Mouse (Mus musculus) thymus, postnatal 0 days (tissue): ENCODE data around the gene 4930469K13Rik. TPM values are rescaled to one million over a fixed set of nuclear protein-coding genes. Genes with fewer than 3 reads are reported as not detected.
"Not testable (repeated sequence)": the region's sequence is repeated elsewhere in the genome, so short reads cannot be mapped to it uniquely, and the experiment has no call there.

Experiments
- DNase-seq: peaks from one replicate; pipeline ENCODE4 v3.0.0-alpha.2; 2015; ENCODE audit warnings: low spot score
- polyA plus RNA-seq: library from polyadenylated mRNA; unstranded; fragments of >200 nt; fragmentation: Nextera tagmentation; extraction: Ambion mirVana; gene quantifications from 2 replicates; pipeline ENCODE4 v1.2.1, GENCODE M21; 2015

The 4930469K13Rik gene
- polyA plus RNA-seq, result 0.35 and 1.0 TPM in 2 replicates

DNA sequence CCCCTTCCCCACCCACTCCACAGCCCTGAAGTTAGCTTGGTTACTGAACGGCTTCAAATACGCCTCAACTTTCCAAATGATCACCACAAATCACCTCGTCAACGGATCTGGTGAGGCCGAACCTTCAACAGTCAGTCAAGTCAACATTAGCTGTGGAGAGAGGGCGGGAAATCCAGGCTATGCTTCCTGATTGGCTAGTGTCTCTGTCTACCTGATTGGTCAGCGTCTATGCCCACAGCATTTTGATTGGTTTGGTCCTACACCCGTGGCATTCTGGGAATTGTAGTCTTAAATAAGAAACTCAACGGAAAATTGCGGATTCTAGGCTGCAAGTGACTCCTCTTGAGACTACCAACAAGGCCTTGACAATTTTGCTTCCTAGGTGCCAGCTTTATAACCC lies at the start of gene 4930469K13Rik:
4930469K13Rik (minus strand) TSS at position 133 of the 400 bp plus-strand sequence.
- DNase-seq, result peak; percentile 36

DNA sequence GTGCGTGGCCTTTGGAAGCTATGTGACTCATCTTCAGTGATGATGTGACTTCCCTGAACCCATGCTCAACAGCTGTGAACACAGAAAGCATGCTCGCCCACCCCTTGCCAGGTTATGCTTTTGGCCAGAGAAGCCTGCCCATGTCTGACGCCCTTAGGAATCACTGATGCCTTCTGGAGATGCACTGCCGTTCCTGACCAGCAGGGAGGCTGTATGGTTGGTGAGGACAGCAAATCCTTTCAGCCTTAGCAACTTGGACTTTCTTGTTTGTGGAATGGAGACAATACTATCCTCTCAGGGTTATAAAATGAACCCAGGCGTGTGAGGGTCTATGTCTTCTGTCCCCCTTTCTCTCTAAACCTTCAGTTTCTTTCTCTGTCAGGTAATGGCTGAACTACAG lies 48.6 kb upstream of the 4930469K13Rik start:
- DNase-seq, result no peak

DNA sequence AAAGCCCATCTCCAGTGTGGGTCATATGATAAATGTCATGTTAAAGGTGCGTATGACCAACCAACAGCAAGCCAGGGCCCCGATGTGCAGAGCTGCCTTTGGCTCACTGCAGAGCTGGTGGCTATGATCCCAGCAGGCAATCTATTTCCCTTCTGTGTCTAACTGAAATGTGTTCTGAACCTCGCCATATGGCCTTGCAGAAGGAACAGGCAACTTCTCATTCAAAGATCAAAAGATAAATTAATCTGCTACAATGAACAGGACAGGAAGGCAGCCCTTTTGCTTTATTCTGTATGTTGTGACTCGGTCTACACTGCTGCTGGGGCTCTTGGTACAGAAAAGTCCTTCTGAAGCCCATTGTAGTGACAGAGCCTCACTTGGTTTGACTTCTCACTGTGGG lies 46.1 kb upstream of the 4930469K13Rik start:
- DNase-seq, result no peak

DNA sequence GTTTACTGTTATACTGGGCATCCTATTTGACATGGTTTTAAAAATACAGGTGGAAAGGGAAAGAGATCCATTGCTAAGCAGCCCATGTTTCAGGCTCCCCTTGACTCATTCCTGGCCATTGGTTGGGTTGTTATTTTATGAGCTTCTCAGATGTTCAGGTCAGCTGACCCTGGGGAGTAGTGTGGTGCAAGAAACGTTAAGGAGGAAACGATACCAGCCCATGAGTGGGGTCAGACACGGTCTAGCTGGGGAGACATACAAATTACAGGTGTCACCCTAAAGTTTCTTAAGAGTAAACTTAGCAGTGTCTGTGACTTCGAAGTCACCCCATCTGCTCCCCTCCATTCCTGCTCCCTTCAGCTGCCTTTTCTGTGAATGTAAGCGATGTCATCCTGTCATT lies 45.6 kb upstream of the 4930469K13Rik start:
- no peak for DNase-seq

DNA sequence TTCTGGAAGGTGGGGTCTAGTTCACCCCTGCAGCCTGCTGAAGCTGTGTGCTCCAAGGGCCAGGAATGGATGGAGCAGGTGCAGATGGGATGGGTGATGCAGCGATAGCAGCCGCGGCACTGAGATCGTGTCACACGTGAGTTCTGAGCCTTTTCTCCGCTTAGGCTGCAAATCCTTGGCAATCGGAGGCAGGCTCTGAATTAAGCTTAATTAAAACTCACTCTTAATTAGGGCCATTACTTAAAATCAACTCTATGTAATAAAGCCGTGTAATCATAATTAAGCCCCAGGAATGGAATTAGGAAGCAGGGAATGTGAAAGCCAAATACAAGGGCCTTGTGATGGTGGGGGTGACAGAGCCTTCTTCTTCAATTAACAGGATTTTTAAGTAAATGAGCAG lies 40.9 kb upstream of the 4930469K13Rik start:
- DNase-seq, result no peak

DNA sequence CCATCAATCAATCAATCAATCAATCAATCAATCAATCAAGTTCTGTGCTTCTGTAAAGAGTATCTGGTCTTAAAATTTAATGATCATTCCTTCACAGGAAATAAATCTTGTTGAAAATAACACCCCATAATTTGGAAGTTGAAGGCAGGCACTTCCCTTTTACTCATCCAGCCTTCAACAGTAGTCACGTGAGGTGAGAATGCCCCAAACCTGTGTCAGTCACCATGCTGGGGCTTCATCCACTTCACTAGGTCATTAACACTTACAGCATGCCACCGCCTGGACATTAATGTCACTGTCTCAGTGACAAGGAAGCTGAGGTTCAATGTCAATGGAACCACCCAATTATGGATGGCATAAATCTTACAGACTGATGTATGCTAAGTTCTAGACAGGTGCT lies 30.1 kb upstream of the 4930469K13Rik start:
- DNase-seq, result no peak

DNA sequence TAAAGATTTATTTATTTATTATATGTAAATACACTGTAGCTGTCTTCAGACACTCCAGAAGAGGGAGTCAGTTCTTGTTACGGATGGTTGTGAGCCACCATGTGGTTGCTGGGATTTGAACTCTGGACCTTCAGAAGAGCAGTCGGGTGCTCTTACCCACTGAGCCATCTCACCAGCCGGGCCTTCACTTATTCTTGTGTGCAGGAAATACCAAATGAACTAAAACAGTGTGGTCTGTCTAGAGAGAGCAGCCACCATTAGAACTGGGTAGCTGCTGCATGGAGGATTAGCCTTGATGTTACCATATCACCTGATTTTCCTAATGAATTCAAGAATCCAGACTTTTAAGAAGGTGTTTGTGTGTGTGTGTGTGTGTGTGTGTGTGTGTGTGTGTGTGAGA lies 27.4 kb upstream of the 4930469K13Rik start:
- DNase-seq, result not testable (repeated sequence)

DNA sequence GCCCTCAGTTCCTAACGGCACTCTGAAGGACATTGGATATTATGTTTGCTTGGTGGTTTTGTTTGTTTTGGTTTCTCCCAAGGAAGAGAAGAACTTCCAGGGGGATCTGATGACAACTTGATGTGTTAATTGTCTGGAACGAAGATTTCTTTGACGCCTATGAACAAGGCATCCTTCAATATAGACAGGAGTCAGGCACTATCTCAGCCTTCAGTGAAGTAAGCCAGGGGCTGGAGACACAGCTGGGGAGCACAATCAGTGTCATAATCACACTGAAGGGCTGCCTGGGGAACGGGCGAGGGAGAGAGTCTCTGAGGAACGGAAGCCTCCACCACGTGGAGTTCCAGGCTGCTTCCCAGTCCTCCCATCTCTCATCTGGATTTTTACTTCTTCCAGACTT lies 26.5 kb upstream of the 4930469K13Rik start:
- no peak for DNase-seq

DNA sequence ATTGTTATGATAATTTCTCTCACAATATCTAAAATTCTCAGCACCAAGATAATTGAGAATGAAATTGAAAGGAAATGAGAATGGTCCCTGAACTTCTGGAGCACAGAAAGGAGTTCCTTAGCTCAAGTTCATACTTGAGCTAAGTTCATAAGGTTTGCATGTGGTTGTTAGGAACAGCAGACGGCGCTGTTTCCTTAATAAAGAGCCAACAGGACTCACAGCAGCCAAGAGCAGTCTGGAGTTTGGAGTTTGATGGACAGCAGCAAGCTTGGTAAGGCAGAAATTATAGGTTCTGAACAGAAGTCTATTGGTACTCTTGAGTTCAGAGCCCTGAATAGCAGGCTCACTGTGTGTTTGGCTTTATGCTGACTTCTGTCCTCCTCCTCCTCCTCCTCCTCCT lies 24.8 kb upstream of the 4930469K13Rik start:
- peak; percentile 57 for DNase-seq

DNA sequence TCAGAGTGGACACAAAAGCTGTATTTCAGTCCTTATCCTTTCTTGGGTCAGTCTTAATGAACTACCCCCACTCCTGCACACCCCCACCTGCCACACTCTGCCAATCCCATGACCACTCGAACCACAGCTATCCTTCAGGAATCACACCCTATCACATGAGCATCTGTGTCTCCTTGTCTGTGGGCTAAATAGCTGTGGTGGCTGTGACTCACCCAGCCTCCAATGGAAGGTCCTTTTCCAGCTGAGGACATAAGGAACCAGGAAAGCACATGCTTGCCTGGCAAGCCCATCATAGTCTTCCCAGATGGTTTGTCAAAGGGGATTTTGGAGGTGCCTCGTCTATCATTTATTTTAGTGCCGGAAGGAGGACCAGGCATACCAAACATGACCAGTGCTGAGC lies 20.0 kb upstream of the 4930469K13Rik start:
- no peak for DNase-seq

DNA sequence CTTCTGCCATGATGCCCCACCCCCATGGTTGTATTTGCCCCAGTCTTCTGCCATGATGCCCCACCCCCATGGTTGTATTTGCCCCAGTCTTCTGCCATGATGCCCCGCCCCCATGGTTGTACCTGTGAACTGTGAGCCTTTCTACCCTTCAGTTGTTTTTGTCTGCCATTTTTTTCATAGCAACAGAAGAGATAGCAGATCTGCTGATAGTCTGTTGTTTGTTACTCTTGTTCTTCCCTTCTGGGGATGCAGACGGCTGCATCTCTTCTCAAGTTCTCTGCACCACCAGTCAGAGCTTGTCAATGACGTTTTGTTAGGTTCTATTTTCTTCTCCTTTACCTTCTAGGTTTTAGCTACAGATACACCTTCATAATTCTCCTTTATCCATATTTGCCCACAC lies 19.2 kb upstream of the 4930469K13Rik start:
- DNase-seq, result no peak

DNA sequence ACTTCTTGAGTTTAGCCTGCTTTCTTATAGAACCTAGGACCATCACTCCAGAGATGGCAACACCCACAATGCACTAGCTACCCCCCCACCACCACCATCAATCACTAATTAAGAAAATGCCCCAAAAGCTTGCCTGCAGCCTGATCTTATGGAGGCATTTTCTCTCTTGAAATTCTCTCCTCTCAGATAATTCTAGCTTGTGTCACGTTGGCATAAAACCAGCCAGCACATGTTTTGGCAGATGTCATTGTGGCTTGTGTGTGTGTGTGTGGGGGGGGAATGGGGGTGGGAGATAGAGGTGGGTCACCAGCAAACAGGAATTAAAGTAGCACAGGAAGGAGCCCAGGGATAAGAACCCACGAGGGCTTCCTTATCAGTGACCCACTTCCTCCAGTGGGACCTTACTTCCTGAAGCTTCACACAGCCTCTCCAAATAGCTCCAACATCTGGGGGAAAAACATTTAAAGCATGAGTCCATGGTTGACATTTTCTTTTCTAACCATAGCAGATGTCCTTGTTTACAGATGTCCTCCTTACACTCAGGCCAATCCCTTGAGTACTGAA lies 18.3 kb upstream of the 4930469K13Rik start:
- DNase-seq, result peak; percentile 40

DNA sequence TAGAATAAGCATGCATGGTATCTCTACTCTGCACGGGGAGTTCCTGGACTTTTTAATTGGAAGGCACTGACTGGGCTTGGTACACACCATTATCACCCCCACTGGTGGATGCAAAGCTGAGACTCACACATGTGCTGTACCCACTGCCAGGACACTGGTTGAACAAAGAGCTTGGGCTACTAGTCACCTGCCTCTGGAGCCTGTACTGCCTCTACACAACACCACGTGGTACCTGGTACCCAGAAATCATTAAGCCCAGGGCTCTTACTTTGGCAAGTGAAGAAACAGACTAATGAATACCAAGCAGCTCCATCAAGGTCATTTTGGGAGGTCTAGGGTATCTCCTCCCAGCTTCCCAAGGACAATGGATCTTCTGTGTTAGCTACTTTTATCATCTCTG lies 15.4 kb upstream of the 4930469K13Rik start:
- DNase-seq, result no peak

DNA sequence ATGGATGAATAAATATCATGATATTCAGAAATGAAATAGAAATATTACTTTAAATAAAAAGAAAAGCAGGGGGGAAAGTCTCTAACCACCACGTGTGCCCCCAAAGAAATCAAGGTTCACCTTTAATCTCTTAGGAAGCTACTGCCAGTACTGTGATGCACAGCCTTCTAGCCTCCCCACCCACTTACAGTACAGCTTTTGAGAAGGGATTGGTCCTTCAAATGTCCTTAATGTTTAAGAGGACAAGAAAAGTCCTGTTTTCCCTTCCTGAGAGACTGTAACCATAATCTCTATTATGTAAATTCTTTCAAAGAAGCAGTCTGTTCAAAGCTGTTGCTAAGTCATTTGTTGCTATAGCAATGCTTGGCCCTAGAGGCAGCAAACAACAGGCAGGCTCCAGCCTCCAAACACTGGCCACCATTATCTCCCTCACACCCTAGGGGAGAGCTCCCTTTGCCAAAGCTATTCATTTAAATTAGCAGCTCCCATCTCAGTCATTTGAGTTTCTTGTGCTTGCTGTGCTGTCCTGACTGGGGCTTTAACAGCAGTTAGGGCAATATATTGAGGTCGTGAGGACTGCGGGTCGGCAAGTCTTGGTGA lies 14.5 kb upstream of the 4930469K13Rik start:
- no peak for DNase-seq

DNA sequence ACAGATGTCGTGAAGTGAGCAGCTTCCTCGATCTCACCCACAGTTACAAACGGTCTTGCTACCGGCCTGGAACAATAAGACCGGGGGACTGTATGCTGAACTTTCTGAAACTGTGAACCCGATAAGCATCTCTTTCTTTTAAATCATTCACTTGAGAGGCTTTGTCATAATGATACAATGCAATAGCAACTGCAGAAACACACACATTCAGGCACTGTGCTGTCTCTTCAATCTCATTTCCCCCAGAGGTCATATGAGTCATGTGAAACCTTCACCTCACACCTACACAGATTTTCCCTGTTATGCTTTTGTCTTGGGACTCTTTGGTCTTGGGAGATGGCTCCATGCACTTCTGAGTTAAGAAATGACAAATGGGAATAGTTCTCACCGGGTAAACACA lies 13.6 kb upstream of the 4930469K13Rik start:
- DNase-seq, result no peak

DNA sequence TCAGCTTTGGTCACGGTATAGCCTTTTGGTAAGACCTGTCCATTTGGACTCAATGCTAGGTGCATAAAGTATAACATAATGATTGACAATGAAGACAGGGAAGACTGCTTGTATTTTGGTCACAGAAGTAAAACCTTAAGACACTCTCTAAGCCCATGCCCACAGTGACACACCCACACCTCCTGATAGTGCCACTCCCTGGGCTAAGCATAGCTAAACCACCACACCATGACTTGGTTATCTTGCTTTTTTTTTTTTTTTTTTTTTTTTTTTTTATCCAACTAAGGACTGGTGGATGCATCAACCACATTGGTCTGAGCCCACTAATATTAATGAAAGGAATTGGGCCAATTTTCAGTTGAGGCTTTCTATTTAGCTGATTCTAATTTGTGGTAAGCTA lies 10.9 kb upstream of the 4930469K13Rik start:
- no peak for DNase-seq

DNA sequence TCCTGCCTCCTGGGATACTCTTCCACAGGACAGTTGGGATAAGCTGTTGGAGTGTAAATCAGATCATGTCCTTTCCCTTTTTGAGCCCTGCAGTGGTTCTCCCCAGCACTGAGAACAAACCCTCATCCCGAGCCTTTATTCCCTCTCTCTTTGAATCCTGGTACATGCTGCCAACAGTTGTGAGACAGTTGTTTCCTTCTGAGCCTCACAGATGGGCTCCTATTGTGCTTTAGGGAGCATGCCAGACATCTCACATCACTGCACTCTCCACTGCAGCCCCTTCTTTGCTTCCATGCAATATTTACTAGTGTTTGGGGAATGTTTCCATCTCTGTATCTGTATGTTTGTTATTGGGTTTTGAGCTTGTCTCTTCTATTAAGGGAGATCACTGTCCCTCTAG lies 6.6 kb upstream of the 4930469K13Rik start:
- no peak for DNase-seq

DNA sequence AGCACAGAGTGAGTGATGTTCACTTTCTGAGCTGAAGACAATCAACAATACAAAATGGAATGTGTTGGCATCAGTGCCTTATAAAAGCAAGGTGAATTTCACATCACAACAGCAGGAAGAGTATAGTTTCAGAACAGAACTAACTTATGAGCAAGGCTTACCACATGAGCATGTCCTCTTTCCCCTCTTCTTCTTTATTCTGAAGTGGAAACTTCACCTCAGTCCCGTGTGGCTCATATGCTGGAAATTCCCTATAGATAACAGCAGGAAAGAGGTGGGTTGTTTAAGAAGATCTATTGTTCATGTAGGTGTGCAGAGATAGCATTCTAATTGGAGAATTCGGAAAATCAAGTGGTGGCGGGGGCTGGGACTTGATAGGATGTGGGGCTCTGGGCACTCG lies 3.5 kb upstream of the 4930469K13Rik start:
- no peak for DNase-seq

DNA sequence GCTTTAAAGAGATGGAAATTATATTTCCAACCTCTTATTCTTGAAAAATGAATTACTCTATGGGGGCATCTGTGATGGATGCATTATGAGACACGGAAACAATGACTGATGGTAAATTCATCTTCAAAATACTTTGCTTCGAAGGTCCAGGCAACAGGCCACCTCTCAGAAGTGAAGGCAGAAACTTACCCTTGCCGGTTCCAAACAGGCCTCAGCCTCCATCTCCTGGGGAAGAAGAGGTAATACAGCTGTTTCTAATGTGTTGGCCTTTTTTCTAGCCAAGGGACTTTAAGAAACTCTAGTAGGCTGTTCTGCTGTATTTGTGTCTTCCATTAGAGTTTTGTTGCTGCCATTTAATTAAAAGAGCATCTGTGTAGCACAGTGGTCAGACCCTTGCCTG lies 11.3 kb downstream of the 4930469K13Rik start:
- peak; percentile 33 for DNase-seq

DNA sequence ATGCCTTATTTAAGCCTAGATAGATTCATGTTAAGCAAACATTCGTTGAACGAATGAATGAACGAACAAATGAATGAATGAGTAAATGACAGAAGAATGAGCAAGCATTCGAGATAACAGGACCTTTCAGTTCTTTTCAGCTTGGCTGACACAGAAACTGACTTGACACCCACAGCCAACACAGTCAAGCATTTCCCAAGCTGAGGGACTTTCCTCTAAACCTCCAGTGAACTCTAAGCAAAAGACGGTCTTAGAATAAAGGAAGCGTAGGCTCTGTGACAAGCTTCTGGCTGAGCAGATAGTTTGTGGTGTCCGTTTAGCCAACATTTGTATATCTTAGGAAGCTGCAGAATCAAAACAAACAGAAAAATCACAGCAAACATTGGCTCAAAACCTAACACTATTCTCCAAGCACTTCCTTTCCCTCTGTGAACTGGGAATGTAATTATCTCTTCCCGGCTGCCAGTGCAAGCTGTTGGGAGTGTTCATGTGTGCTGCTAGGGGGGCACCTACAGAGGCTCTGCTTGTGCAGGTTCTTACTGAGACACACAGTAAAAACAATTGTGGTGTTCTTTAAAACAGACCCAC lies 12.1 kb downstream of the 4930469K13Rik start:
- no peak for DNase-seq

DNA sequence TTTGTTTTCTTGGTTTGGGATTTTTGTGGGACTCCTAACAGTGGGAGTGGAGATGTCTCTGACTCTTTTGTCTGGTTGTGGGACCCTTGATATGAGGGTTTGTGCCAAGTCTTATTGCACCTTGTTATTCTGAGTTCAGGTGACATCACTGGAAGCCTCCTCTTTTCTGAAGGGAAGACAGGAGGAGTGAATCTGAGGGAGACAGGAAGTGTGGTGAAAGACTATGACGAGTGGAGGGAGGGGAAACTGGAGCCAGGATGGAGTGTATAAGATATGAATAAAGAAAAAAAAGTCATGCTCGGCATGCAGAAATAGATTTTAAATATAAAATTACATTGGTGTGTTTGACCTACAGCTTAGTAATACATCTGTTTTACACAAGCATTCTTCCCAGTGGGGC lies 13.7 kb downstream of the 4930469K13Rik start:
- no peak for DNase-seq

DNA sequence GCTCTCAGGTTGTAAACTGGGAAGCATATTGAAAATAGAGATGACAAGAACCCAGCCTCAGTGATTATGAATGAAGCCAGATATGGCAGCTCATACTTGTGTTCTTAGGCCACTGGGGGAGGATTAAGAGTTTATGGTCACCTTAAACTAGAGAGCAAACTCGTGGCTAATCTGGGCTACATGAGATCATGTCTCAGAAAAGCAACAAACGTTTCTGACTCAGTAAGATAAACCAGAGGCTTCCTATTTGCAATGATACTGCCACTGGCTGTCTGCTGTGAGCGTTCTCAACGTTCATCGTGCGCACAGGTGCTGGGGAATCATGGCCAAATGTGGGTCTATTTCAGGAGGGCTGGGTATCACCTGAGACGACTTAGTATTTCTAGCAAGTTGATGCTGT lies 14.6 kb downstream of the 4930469K13Rik start:
- no peak for DNase-seq
